Mouse (Mus musculus) testis, postnatal 10 days (tissue): ENCODE measurements around the gene Gm8212.
"Not testable (repeated sequence)": the region's sequence is repeated elsewhere in the genome, so short reads cannot be mapped to it uniquely, and the experiment has no call there.

ENCODE experiments used
- DNase-seq: peaks from one replicate; pipeline ENCODE4 v3.0.0; 2021; ENCODE audit warnings: low spot score

The Gm8212 gene

DNA sequence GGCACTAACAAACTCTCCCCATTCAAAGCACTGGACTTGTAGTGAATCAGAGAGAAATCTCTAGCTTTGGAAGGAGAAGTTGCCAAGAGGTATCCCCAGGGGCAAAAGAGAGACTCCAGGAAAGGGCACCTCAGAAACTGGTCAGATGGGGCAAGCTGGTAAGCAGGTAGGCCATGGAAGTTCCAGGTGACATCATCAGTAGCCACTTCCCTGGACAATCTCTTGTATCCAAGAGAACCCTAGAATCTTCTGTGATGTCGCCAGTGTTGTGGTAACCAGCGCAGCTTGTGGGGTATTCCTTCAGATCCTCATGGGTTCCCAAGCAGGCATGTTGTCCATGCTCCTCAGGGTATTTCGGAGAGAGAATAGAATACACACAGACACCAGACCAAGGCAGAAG lies at the start of gene Gm8212:
Gene Gm8212, plus strand, starts transcription at position 301 of the 400 bp plus-strand sequence.
- not testable (repeated sequence) for DNase-seq

DNA sequence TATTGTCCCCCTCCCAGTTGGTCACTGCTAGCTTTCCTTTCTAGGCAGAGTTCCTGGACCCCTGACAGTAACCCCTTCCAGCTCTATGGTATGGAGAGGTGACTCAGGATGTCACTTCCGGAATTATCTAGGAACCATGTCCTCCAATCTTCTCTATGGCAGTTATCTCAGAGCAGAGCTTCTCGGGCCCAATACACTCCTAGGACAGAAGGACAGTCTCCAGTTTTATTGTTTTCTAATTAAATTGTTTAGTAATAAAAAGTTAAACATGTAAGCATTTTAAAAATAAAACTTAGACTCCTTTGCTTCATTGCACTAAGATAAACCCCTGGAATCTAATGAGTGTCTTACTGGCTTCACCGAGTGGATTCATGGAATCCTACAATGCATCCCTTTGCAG lies 15.7 kb downstream of the Gm8212 start, which contains the start of gene 4930503E14Rik:
Gene 4930503E14Rik, minus strand, starts transcription at position 101 of the 400 bp plus-strand sequence.
- DNase-seq, result not testable (repeated sequence)

DNA sequence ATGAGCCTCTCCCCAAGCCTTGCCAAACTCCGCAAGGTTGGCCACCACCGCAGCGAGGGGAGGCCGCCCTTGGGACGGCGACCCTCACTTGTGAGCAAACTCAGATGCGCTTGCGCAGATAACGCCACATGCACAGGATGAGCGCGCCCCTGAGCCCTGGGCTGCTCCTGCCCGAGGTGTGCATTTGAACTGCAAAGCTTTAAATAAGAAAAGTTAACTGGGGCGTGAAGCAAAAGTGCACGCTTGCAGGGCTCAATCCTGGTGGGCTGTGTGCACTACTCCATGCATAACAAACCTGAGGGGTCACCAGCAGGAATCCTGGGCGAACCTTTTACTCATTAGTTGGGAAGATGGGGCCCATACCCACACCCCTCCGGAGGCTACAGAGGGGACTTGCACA lies 50.6 kb downstream of the Gm8212 start:
- no peak for DNase-seq
